Mouse (Mus musculus) megakaryocyte, embryonic 14.5 days (primary cell): Measurements from ENCODE around the gene Gucd1.

Experiments used
- FLI1 ChIP-seq: IDR thresholded peaks from 2 replicates; pipeline ENCODE4 v1.6.1; 2012; ENCODE audit warnings: low read length, inconsistent platforms, mixed read lengths
- GATA1 ChIP-seq: IDR thresholded peaks from 3 replicates; pipeline ENCODE4 v1.6.1; 2012; ENCODE audit warnings: mixed read lengths, low read length, inconsistent platforms, borderline replicate concordance

- TF ChIP-seq GATA1 (no peak), FLI1 (no peak)
Measured at GRCm38 (mm10) chr10:75428049-75429003, 89.4 kb downstream of the Gucd1 start.
